Mouse (Mus musculus) bone marrow macrophage, adult 2 months (primary cell): ENCODE data around the gene Tenm4.

Experiments used
- CTCF ChIP-seq: IDR thresholded peaks from 2 replicates; pipeline ENCODE4 v1.5.1; 2012; ENCODE audit warnings: low read depth, mild to moderate bottlenecking, low read length, moderate library complexity
- POLR2A ChIP-seq: IDR thresholded peaks from 2 replicates; pipeline ENCODE4 v1.6.1; 2012; ENCODE audit warnings: mild to moderate bottlenecking, low read depth, low read length, borderline replicate concordance

GRCm38 (mm10) chr7:96213741-96214140 is 42.7 kb downstream of the Tenm4 start:
- no peak for TF ChIP-seq CTCF
- TF ChIP-seq POLR2A = no peak
